Mouse (Mus musculus): ENCODE data around the gene B9d2. TPM values are rescaled to one million over a fixed set of nuclear protein-coding genes. Genes with fewer than 3 reads are reported as not detected.

B9d2 gene
- total RNA-seq, 1 experiment = 5.5 TPM

- Histone ChIP-seq H3K4me3 (ENCODE audit: insufficient read depth in 1 of 2, low read depth in 1 of 2, low read length in 2 of 2, poor library complexity in 1 of 2, severe bottlenecking in 1 of 2) (peak overlapping the region; percentile 0 to 46; a peak in 3 of 4 replicates), H3K27ac (ENCODE audit: insufficient read depth, low read depth, low read length, poor library complexity, severe bottlenecking) (peak overlapping the region; percentile 91), H3K9me3 (ENCODE audit: control insufficient read depth, insufficient read depth, low read depth, low read length) (no peaks in the 10 kb centered on the region), H3K4me1 (ENCODE audit: control insufficient read depth in 2 of 2, insufficient read depth in 2 of 2, low read length in 2 of 2, poor library complexity in 1 of 2) (peaks cover 5 to 44% of the 10 kb centered on the region in 2 experiments), H3K9ac (ENCODE audit: insufficient read depth, low read depth, low read length, poor library complexity, severe bottlenecking) (no peak overlapping the region), H3K36me3 (ENCODE audit: control insufficient read depth, insufficient read depth, low read length, poor library complexity, severe bottlenecking) (peaks cover 43% of the 10 kb centered on the region)
- TF ChIP-seq HCFC1 (IDR thresholded peaks at IDR 0.05; ENCODE audit: borderline replicate concordance, insufficient read depth, low read length) = no peak
- no peak for TF ChIP-seq MAFK (IDR thresholded peaks at IDR 0.05; ENCODE audit: insufficient read depth, low read depth, low read length)
- TF ChIP-seq ZC3H11A (IDR thresholded peaks at IDR 0.05; ENCODE audit: borderline replicate concordance, low read depth, low read length) = no peak
- no peak for TF ChIP-seq ZNF384 (IDR thresholded peaks at IDR 0.05; ENCODE audit: low read depth, low read length)
- TF ChIP-seq CHD2 (IDR thresholded peaks at IDR 0.05; ENCODE audit: low read depth, low read length) = no peak
- in situ Hi-C loops (cut with MboI; ENCODE audit: low sequenced_read_pairs in 2 of 2, unreplicated experiment in 2 of 2) = no loop called here
- DNase-seq (ENCODE audit: low read depth, low spot score) = no peak
These were observed 10.9 kb upstream of the B9d2 start for GRCm38 (mm10) chr7:25669631-25670030.

DNA sequence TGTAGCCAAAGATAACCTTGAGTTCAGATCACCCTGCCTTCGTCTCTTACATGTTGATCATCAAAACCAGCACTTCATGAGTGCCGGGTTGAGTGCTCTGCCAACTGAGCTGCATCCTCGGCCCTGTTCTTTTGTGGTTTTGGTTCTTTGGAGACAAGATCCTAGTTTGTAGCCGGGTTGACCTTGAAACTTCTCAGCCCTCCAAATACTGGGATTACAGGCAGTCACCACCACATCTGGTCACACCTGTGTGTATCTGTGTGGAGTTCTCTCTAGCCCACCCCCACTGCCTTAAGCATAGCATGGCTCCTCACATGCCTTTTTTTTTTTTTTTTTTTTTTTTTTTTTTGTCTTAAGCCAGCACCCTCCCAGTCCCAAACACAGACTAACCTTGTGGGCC is 10.5 kb upstream of the B9d2 start:
- in situ Hi-C loops (cut with MboI; ENCODE audit: low sequenced_read_pairs in 2 of 2, unreplicated experiment in 2 of 2) = no loop called here
- peaks cover 5 to 43% of the 10 kb centered on the region in 2 experiments for H3K4me1 ChIP-seq (ENCODE audit: control insufficient read depth in 2 of 2, insufficient read depth in 2 of 2, low read length in 2 of 2, poor library complexity in 1 of 2)
- no peak overlapping the region; the same call in 1 of the 2 replicates for H3K9ac ChIP-seq (ENCODE audit: insufficient read depth, low read depth, low read length, poor library complexity, severe bottlenecking)

GRCm38 (mm10) chr7:25671686-25672085 is 8.9 kb upstream of the B9d2 start:
- Histone ChIP-seq H3K4me3 (ENCODE audit: insufficient read depth in 1 of 2, low read depth in 1 of 2, low read length in 2 of 2, poor library complexity in 1 of 2, severe bottlenecking in 1 of 2) (no peak overlapping the region), H3K27ac (ENCODE audit: insufficient read depth, low read depth, low read length, poor library complexity, severe bottlenecking) (no peak overlapping the region), H3K9ac (ENCODE audit: insufficient read depth, low read depth, low read length, poor library complexity, severe bottlenecking) (no peak overlapping the region), H3K4me1 (ENCODE audit: control insufficient read depth in 2 of 2, insufficient read depth in 2 of 2, low read length in 2 of 2, poor library complexity in 1 of 2) (peaks cover 5 to 34% of the 10 kb centered on the region in 2 experiments), H3K9me3 (ENCODE audit: control insufficient read depth, insufficient read depth, low read depth, low read length) (no peaks in the 10 kb centered on the region), H3K36me3 (ENCODE audit: control insufficient read depth, insufficient read depth, low read length, poor library complexity, severe bottlenecking) (peaks cover 23% of the 10 kb centered on the region)
- DNase-seq (ENCODE audit: low read depth, low spot score) = no peak
- in situ Hi-C loops (cut with MboI; ENCODE audit: low sequenced_read_pairs in 2 of 2, unreplicated experiment in 2 of 2) = no loop called here
- TF ChIP-seq ZNF384 (IDR thresholded peaks at IDR 0.05; ENCODE audit: low read depth, low read length) = no peak
- TF ChIP-seq ZC3H11A (IDR thresholded peaks at IDR 0.05; ENCODE audit: borderline replicate concordance, low read depth, low read length) = no peak
- TF ChIP-seq HCFC1 (IDR thresholded peaks at IDR 0.05; ENCODE audit: borderline replicate concordance, insufficient read depth, low read length) = no peak
- no peak for TF ChIP-seq MAFK (IDR thresholded peaks at IDR 0.05; ENCODE audit: insufficient read depth, low read depth, low read length)
- no peak for TF ChIP-seq CHD2 (IDR thresholded peaks at IDR 0.05; ENCODE audit: low read depth, low read length)

More for the DNA sequence above, 10.5 kb upstream of the B9d2 start:
- no peaks in the 10 kb centered on the region for H3K9me3 ChIP-seq (ENCODE audit: control insufficient read depth, insufficient read depth, low read depth, low read length)
- H3K4me3 ChIP-seq (ENCODE audit: insufficient read depth in 1 of 2, low read depth in 1 of 2, low read length in 2 of 2, poor library complexity in 1 of 2, severe bottlenecking in 1 of 2) = peak overlapping the region in 1 of 2 experiments; percentile 46; a peak in 2 of 4 replicates
- H3K36me3 ChIP-seq (ENCODE audit: control insufficient read depth, insufficient read depth, low read length, poor library complexity, severe bottlenecking) = peaks cover 39% of the 10 kb centered on the region
- TF ChIP-seq HCFC1 (IDR thresholded peaks at IDR 0.05; ENCODE audit: borderline replicate concordance, insufficient read depth, low read length) (no peak), ZNF384 (IDR thresholded peaks at IDR 0.05; ENCODE audit: low read depth, low read length) (peak; percentile 90)
- DNase-seq (ENCODE audit: low read depth, low spot score) = no peak
- H3K27ac ChIP-seq (ENCODE audit: insufficient read depth, low read depth, low read length, poor library complexity, severe bottlenecking) = peak overlapping the region; percentile 91

GRCm38 (mm10) chr7:25672442-25672841 is 8.1 kb upstream of the B9d2 start:
- H3K27ac ChIP-seq (ENCODE audit: insufficient read depth, low read depth, low read length, poor library complexity, severe bottlenecking) = no peak overlapping the region
- in situ Hi-C loops (cut with MboI; ENCODE audit: low sequenced_read_pairs in 2 of 2, unreplicated experiment in 2 of 2) = no loop called here

DNA sequence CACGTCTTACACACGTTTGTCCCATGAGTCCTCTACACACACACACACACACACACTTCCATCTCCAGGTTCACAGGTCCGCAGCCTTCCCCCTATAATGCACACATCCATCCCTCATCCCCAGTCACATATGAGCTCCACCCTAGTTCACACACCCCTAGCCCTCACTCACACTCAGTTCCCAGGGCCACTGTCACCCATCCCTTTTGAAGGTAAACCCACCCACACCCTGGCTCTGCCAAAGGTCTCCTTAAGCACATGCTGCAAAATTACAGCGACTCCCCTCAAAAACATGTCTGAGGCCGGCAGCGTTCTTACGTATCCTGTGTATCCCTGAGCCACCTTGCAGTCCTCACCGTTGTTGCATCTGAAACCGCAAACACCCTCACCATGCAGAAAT is 6.3 kb upstream of the B9d2 start:
- Histone ChIP-seq H3K9ac (ENCODE audit: insufficient read depth, low read depth, low read length, poor library complexity, severe bottlenecking) (peak overlapping the region; percentile 54; the same call in 1 of the 2 replicates), H3K4me3 (ENCODE audit: insufficient read depth in 1 of 2, low read depth in 1 of 2, low read length in 2 of 2, poor library complexity in 1 of 2, severe bottlenecking in 1 of 2) (peak overlapping the region; percentile 65 to 71; a peak in 3 of 4 replicates), H3K4me1 (ENCODE audit: control insufficient read depth in 2 of 2, insufficient read depth in 2 of 2, low read length in 2 of 2, poor library complexity in 1 of 2) (peaks cover 5 to 16% of the 10 kb centered on the region in 2 experiments), H3K36me3 (ENCODE audit: control insufficient read depth, insufficient read depth, low read length, poor library complexity, severe bottlenecking) (peaks cover 4% of the 10 kb centered on the region; the same call in 1 of the 2 replicates), H3K27ac (ENCODE audit: insufficient read depth, low read depth, low read length, poor library complexity, severe bottlenecking) (no peak overlapping the region), H3K9me3 (ENCODE audit: control insufficient read depth, insufficient read depth, low read depth, low read length) (no peaks in the 10 kb centered on the region)
- no peak for TF ChIP-seq CHD2 (IDR thresholded peaks at IDR 0.05; ENCODE audit: low read depth, low read length)
- no peak for TF ChIP-seq ZC3H11A (IDR thresholded peaks at IDR 0.05; ENCODE audit: borderline replicate concordance, low read depth, low read length)
- no peak for TF ChIP-seq HCFC1 (IDR thresholded peaks at IDR 0.05; ENCODE audit: borderline replicate concordance, insufficient read depth, low read length)
- TF ChIP-seq ZNF384 (IDR thresholded peaks at IDR 0.05; ENCODE audit: low read depth, low read length) = no peak
- TF ChIP-seq MAFK (IDR thresholded peaks at IDR 0.05; ENCODE audit: insufficient read depth, low read depth, low read length) = no peak
- in situ Hi-C loops (cut with MboI; ENCODE audit: low sequenced_read_pairs in 2 of 2, unreplicated experiment in 2 of 2) = no loop called here
- no peak for DNase-seq (ENCODE audit: low read depth, low spot score)

More at GRCm38 (mm10) chr7:25672442-25672841, 8.1 kb upstream of the B9d2 start:
- Histone ChIP-seq H3K9ac (ENCODE audit: insufficient read depth, low read depth, low read length, poor library complexity, severe bottlenecking) (no peak overlapping the region), H3K36me3 (ENCODE audit: control insufficient read depth, insufficient read depth, low read length, poor library complexity, severe bottlenecking) (peaks cover 17% of the 10 kb centered on the region), H3K4me3 (ENCODE audit: insufficient read depth in 1 of 2, low read depth in 1 of 2, low read length in 2 of 2, poor library complexity in 1 of 2, severe bottlenecking in 1 of 2) (no peak overlapping the region), H3K4me1 (ENCODE audit: control insufficient read depth in 2 of 2, insufficient read depth in 2 of 2, low read length in 2 of 2, poor library complexity in 1 of 2) (peaks cover 5 to 31% of the 10 kb centered on the region in 2 experiments), H3K9me3 (ENCODE audit: control insufficient read depth, insufficient read depth, low read depth, low read length) (no peaks in the 10 kb centered on the region)
- TF ChIP-seq CHD2 (IDR thresholded peaks at IDR 0.05; ENCODE audit: low read depth, low read length) = no peak
- no peak for TF ChIP-seq MAFK (IDR thresholded peaks at IDR 0.05; ENCODE audit: insufficient read depth, low read depth, low read length)
- no peak for TF ChIP-seq ZC3H11A (IDR thresholded peaks at IDR 0.05; ENCODE audit: borderline replicate concordance, low read depth, low read length)
- TF ChIP-seq HCFC1 (IDR thresholded peaks at IDR 0.05; ENCODE audit: borderline replicate concordance, insufficient read depth, low read length) = no peak
- DNase-seq (ENCODE audit: low read depth, low spot score) = no peak
